Mouse (Mus musculus) kidney, postnatal 0 days (tissue): Measurements from ENCODE around the gene Pcyt2. TPM values are rescaled to one million over a fixed set of nuclear protein-coding genes. Genes with fewer than 3 reads are reported as not detected.

Experiments
- ATAC-seq: fragments of 200-750 bp; cut with Nextera tagmentation; replicated peaks from 2 replicates; pipeline ENCODE4 v1.8.0; 2017; ENCODE audit warnings: low read depth, moderate number of reproducible peaks, moderate TSS enrichment, moderate library complexity; ENCODE audit not compliant: low FRiP score
- DNase-seq: peaks from one replicate; pipeline ENCODE4 v3.0.0-alpha.2; 2016; ENCODE audit warnings: low spot score
- H3K27ac ChIP-seq: fragments of 300-500 bp; sonication (generic); 2 replicates; pipeline ENCODE4 v1.5.1; 2014; ENCODE audit warnings: mild to moderate bottlenecking
- H3K27me3 ChIP-seq: fragments of 300-500 bp; sonication (generic); 2 replicates; pipeline ENCODE4 v1.6.1; 2014; ENCODE audit warnings: low read length, mixed read lengths; ENCODE audit not compliant: insufficient read depth
- H3K36me3 ChIP-seq: fragments of 300-500 bp; sonication (generic); 2 replicates; pipeline ENCODE4 v1.6.1; 2014; ENCODE audit warnings: low read length, mixed read lengths; ENCODE audit not compliant: insufficient read depth
- H3K4me1 ChIP-seq: fragments of 300-500 bp; sonication (generic); replicated peaks from 2 replicates; pipeline ENCODE4 v1.6.1; 2014; ENCODE audit warnings: antibody characterized with exemption, low read length, mixed read lengths; ENCODE audit not compliant: insufficient read depth
- H3K4me2 ChIP-seq: fragments of 300-500 bp; sonication (generic); 2 replicates; pipeline ENCODE4 v1.6.1; 2014; ENCODE audit warnings: mild to moderate bottlenecking, low read length, moderate library complexity, mixed read lengths
- H3K4me3 ChIP-seq: fragments of 300-500 bp; sonication (generic); replicated peaks from 2 replicates; pipeline ENCODE4 v1.5.1; 2014; ENCODE audit warnings: low read depth, low read length
- H3K9ac ChIP-seq: fragments of 300-500 bp; sonication (generic); 2 replicates; pipeline ENCODE4 v1.6.1; 2014; ENCODE audit warnings: low read depth, low read length
- H3K9me3 ChIP-seq: fragments of 300-500 bp; sonication (generic); replicated peaks from 2 replicates; pipeline ENCODE4 v1.6.1; 2016; ENCODE audit warnings: low read length, inconsistent platforms, mixed read lengths
- CTCF ChIP-seq: IDR thresholded peaks from 2 replicates; pipeline ENCODE4 v1.5.1; 2016; ENCODE audit warnings: antibody characterized with exemption, low read depth, mild to moderate bottlenecking, moderate library complexity
- WGBS: fragments of 180-500 bp; shearing (Covaris S2); extraction: QIAGEN DNeasy Blood & Tissue Kit; methylation state at CpG from one replicate; pipeline ENCODE4 v1.1.7; 2014; 5-methylcytosine and 5-hydroxymethylcytosine counted together
- polyA plus RNA-seq: library from polyadenylated mRNA; unstranded; fragments of >200 nt; fragmentation: Nextera tagmentation; extraction: Ambion mirVana; gene quantifications from 2 replicates; pipeline ENCODE4 v1.2.1, GENCODE M21; 2015

The Pcyt2 gene
- polyA plus RNA-seq, 1 experiment from 2014 or later = 116 TPM

- DNase-seq = peak; percentile 19
- H3K36me3 ChIP-seq = no peaks in the 10 kb centered on the region
- 6% methylated on average over 13 of the region's 13 CpGs for WGBS
- H3K4me1 ChIP-seq = peaks cover 7% of the 10 kb centered on the region
- peak within 1 kb of the TSS; percentile 47 for H3K4me2 ChIP-seq
- H3K4me3 ChIP-seq = peak within 1 kb of the TSS; percentile 10; the same call in 1 of the 2 replicates
- H3K9me3 ChIP-seq = no peaks in the 10 kb centered on the region
- no peak for ATAC-seq
- TF ChIP-seq CTCF = no peak
- H3K27me3 ChIP-seq = no peaks in the 10 kb centered on the region
- peak within 1 kb of the TSS; percentile 27; the same call in 1 of the 2 replicates for H3K9ac ChIP-seq
- no peak within 1 kb of the TSS for H3K27ac ChIP-seq
Measured at GRCm38 (mm10) chr11:120648001-120648476, 30.3 kb upstream of the Pcyt2 start, which contains the start of gene Myadml2. TSS of gene Myadml2 (minus strand) at chr11:120648158.

- no peaks in the 10 kb centered on the region for H3K36me3 ChIP-seq
- no peaks in the 10 kb centered on the region for H3K9me3 ChIP-seq
- no peak for DNase-seq
- TF ChIP-seq CTCF = no peak
- H3K9ac ChIP-seq = peak overlapping the region; percentile 27; the same call in 1 of the 2 replicates
- no peaks in the 10 kb centered on the region for H3K27me3 ChIP-seq
- no peak overlapping the region for H3K4me3 ChIP-seq
- no peak for ATAC-seq
- H3K27ac ChIP-seq = no peak overlapping the region
- peaks cover 10% of the 10 kb centered on the region for H3K4me1 ChIP-seq
- 84% methylated on average over 35 of the region's 35 CpGs for WGBS
- peak overlapping the region; percentile 47; the same call in 1 of the 2 replicates for H3K4me2 ChIP-seq
Measured at GRCm38 (mm10) chr11:120647047-120647830, 29.5 kb upstream of the Pcyt2 start.

- ATAC-seq (peak; percentile 96), DNase-seq (peak; percentile 96)
- Histone ChIP-seq H3K4me2 (peak within 1 kb of the TSS; percentile 74), H3K4me1 (peaks cover 10% of the 10 kb centered on the region), H3K9ac (peak within 1 kb of the TSS; percentile 55), H3K27ac (no peak within 1 kb of the TSS), H3K9me3 (no peaks in the 10 kb centered on the region), H3K4me3 (peak within 1 kb of the TSS; percentile 40), H3K36me3 (no peaks in the 10 kb centered on the region), H3K27me3 (no peaks in the 10 kb centered on the region)
- TF ChIP-seq CTCF = no peak
- under 1% methylated on average over 15 of the region's 15 CpGs for WGBS
Measured at GRCm38 (mm10) chr11:120643601-120643987, 25.9 kb upstream of the Pcyt2 start, which contains the start of gene Pycr1. TSS of gene Pycr1 (minus strand) at chr11:120643769.

- H3K4me3 ChIP-seq = peak overlapping the region; percentile 40
- H3K27me3 ChIP-seq = no peaks in the 10 kb centered on the region
- no peak for TF ChIP-seq CTCF
- WGBS = under 1% methylated on average over 18 of the region's 18 CpGs
- peak overlapping the region; percentile 55 for H3K9ac ChIP-seq
- peak; percentile 4; the same call in 1 of the 2 replicates for ATAC-seq
- H3K36me3 ChIP-seq = no peaks in the 10 kb centered on the region
- H3K9me3 ChIP-seq = no peaks in the 10 kb centered on the region
- peak overlapping the region; percentile 74 for H3K4me2 ChIP-seq
- DNase-seq = no peak
- H3K27ac ChIP-seq = no peak overlapping the region
- peaks cover 9% of the 10 kb centered on the region for H3K4me1 ChIP-seq
Measured at GRCm38 (mm10) chr11:120642939-120643600, 25.3 kb upstream of the Pcyt2 start.

- H3K36me3 ChIP-seq = no peaks in the 10 kb centered on the region
- no peak overlapping the region for H3K9ac ChIP-seq
- H3K9me3 ChIP-seq = no peaks in the 10 kb centered on the region
- no peak for DNase-seq
- 0 out of 2 replicates have a peak, but pooled peaks cover 5% of the 10 kb centered on the region for H3K4me1 ChIP-seq
- WGBS = 80% methylated on average over 8 of the region's 8 CpGs
- H3K4me3 ChIP-seq = no peak overlapping the region
- no peak overlapping the region for H3K4me2 ChIP-seq
- no peak overlapping the region for H3K27ac ChIP-seq
- no peak for ATAC-seq
- H3K27me3 ChIP-seq = no peaks in the 10 kb centered on the region
- no peak for TF ChIP-seq CTCF
Measured at GRCm38 (mm10) chr11:120641869-120642268, 24.1 kb upstream of the Pcyt2 start.

GRCm38 (mm10) chr11:120641255-120641654 is 23.5 kb upstream of the Pcyt2 start:
- TF ChIP-seq CTCF = no peak
- DNase-seq (no peak), ATAC-seq (no peak)
- WGBS = 54% methylated on average over 9 of the region's 9 CpGs
- no peak overlapping the region for H3K9ac ChIP-seq
- H3K27me3 ChIP-seq = no peaks in the 10 kb centered on the region
- H3K9me3 ChIP-seq = no peaks in the 10 kb centered on the region
- H3K27ac ChIP-seq = no peak overlapping the region
- H3K4me2 ChIP-seq = no peak overlapping the region
- 0 out of 2 replicates have a peak, but pooled peaks cover 5% of the 10 kb centered on the region for H3K4me1 ChIP-seq
- no peaks in the 10 kb centered on the region for H3K36me3 ChIP-seq
- H3K4me3 ChIP-seq = no peak overlapping the region
